Mouse (Mus musculus) ES-Bruce4 (cell line): ENCODE measurements around the gene Pik3cd.

ENCODE experiments used
- CTCF ChIP-seq: IDR thresholded peaks from one replicate; pipeline ENCODE4 v1.8.1; 2011; ENCODE audit warnings: low read depth, low read length
- EP300 ChIP-seq: IDR thresholded peaks from 2 replicates; pipeline ENCODE4 v1.6.1; 2011; ENCODE audit warnings: low read depth, low read length; ENCODE audit not compliant: insufficient read depth
- POLR2A ChIP-seq: IDR thresholded peaks from one replicate; pipeline ENCODE4 v1.8.1; 2011; ENCODE audit warnings: low read length; ENCODE audit not compliant: insufficient read depth

DNA sequence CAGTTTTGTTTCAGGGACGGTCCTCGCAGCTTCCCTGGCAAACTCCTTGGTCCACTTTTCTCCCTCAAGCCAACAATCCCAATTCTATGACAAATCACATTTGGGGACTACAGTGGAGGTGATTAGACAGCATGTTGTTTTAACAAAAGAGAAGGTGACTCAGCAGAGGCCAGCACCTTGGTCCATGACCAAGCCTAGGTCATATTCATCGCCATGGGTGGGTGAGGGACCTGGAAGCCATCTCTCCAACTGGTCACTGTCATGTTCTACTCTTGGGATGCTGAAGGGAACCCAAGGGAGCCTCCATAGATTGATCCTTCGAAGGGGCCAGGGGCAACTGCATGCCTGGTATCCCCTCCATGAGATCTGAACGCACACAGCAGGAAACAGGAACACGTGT lies 31.9 kb upstream of the Pik3cd start:
- no peak for TF ChIP-seq CTCF
- no peak for TF ChIP-seq POLR2A
- TF ChIP-seq EP300 = no peak
